Mouse (Mus musculus): ENCODE results near the gene Wrap73. TPM values are rescaled to one million over a fixed set of nuclear protein-coding genes. Genes with fewer than 3 reads are reported as not detected.

Wrap73 gene
- polyA plus RNA-seq (2011; ENCODE audit: insufficient read length, low read depth, missing spikeins): 9.9 and 13.0 TPM in 2 replicates

GRCm38 (mm10) chr4:154142211-154143040 lies at the start of gene Wrap73:
Wrap73 (plus strand) TSS chr4:154142372.
- TF ChIP-seq POLR2A (IDR thresholded peaks at IDR 0.05; ENCODE audit: low read depth, low read length) (peak; percentile 85), CTCF (IDR thresholded peaks at IDR 0.05; ENCODE audit: borderline replicate concordance, insufficient read depth, low read length) (no peak)
- peaks cover 2% of the 10 kb centered on the region; the same call in 1 of the 2 replicates for H3K4me1 ChIP-seq (ENCODE audit: control insufficient read depth, insufficient read depth, low read length)
- peak within 1 kb of the TSS; percentile 95 for H3K4me3 ChIP-seq (ENCODE audit: insufficient read depth, low read length)
- H3K27ac ChIP-seq (ENCODE audit: insufficient read depth, low read length): no peak within 1 kb of the TSS

GRCm38 (mm10) chr4:154093210-154093609 lies 49.0 kb upstream of the Wrap73 start:
- TF ChIP-seq POLR2A (IDR thresholded peaks at IDR 0.05; ENCODE audit: low read depth, low read length) (no peak), CTCF (IDR thresholded peaks at IDR 0.05; ENCODE audit: borderline replicate concordance, insufficient read depth, low read length) (peak; percentile 61; the same call in 1 of the 2 replicates)
- Histone ChIP-seq H3K4me1 (ENCODE audit: control insufficient read depth, insufficient read depth, low read length) (no peaks in the 10 kb centered on the region), H3K27ac (ENCODE audit: insufficient read depth, low read length) (no peak overlapping the region), H3K4me3 (ENCODE audit: insufficient read depth, low read length) (no peak overlapping the region)

- Histone ChIP-seq H3K4me1 (ENCODE audit: control insufficient read depth, insufficient read depth, low read length) (no peaks in the 10 kb centered on the region), H3K4me3 (ENCODE audit: insufficient read depth, low read length) (no peak overlapping the region), H3K27ac (ENCODE audit: insufficient read depth, low read length) (no peak overlapping the region)
- no peak for TF ChIP-seq POLR2A (IDR thresholded peaks at IDR 0.05; ENCODE audit: low read depth, low read length)
- no peak for TF ChIP-seq CTCF (IDR thresholded peaks at IDR 0.05; ENCODE audit: borderline replicate concordance, insufficient read depth, low read length)
These were observed 46.1 kb upstream of the Wrap73 start for GRCm38 (mm10) chr4:154096111-154096510.

GRCm38 (mm10) chr4:154099361-154099760 lies 42.8 kb upstream of the Wrap73 start:
- no peak overlapping the region for H3K4me3 ChIP-seq (ENCODE audit: insufficient read depth, low read length)
- no peak overlapping the region for H3K27ac ChIP-seq (ENCODE audit: insufficient read depth, low read length)
- no peaks in the 10 kb centered on the region for H3K4me1 ChIP-seq (ENCODE audit: control insufficient read depth, insufficient read depth, low read length)
- TF ChIP-seq POLR2A (IDR thresholded peaks at IDR 0.05; ENCODE audit: low read depth, low read length): no peak
- TF ChIP-seq CTCF (IDR thresholded peaks at IDR 0.05; ENCODE audit: borderline replicate concordance, insufficient read depth, low read length): no peak

GRCm38 (mm10) chr4:154103386-154103785 lies 38.8 kb upstream of the Wrap73 start:
- no peak overlapping the region for H3K27ac ChIP-seq (ENCODE audit: insufficient read depth, low read length)
- no peaks in the 10 kb centered on the region for H3K4me1 ChIP-seq (ENCODE audit: control insufficient read depth, insufficient read depth, low read length)
- no peak overlapping the region for H3K4me3 ChIP-seq (ENCODE audit: insufficient read depth, low read length)
- TF ChIP-seq CTCF (IDR thresholded peaks at IDR 0.05; ENCODE audit: borderline replicate concordance, insufficient read depth, low read length): no peak
- TF ChIP-seq POLR2A (IDR thresholded peaks at IDR 0.05; ENCODE audit: low read depth, low read length): no peak

GRCm38 (mm10) chr4:154103912-154104311 lies 38.3 kb upstream of the Wrap73 start:
- no peaks in the 10 kb centered on the region for H3K4me1 ChIP-seq (ENCODE audit: control insufficient read depth, insufficient read depth, low read length)
- TF ChIP-seq POLR2A (IDR thresholded peaks at IDR 0.05; ENCODE audit: low read depth, low read length) (no peak), CTCF (IDR thresholded peaks at IDR 0.05; ENCODE audit: borderline replicate concordance, insufficient read depth, low read length) (no peak)
- no peak overlapping the region for H3K4me3 ChIP-seq (ENCODE audit: insufficient read depth, low read length)
- H3K27ac ChIP-seq (ENCODE audit: insufficient read depth, low read length): no peak overlapping the region

- no peak overlapping the region for H3K4me3 ChIP-seq (ENCODE audit: insufficient read depth, low read length)
- no peaks in the 10 kb centered on the region for H3K4me1 ChIP-seq (ENCODE audit: control insufficient read depth, insufficient read depth, low read length)
- H3K27ac ChIP-seq (ENCODE audit: insufficient read depth, low read length): no peak overlapping the region
- TF ChIP-seq CTCF (IDR thresholded peaks at IDR 0.05; ENCODE audit: borderline replicate concordance, insufficient read depth, low read length) (peak; percentile 69; the same call in 1 of the 2 replicates), POLR2A (IDR thresholded peaks at IDR 0.05; ENCODE audit: low read depth, low read length) (no peak)
These were observed 36.7 kb upstream of the Wrap73 start for GRCm38 (mm10) chr4:154105381-154106001.

- no peak overlapping the region for H3K27ac ChIP-seq (ENCODE audit: insufficient read depth, low read length)
- H3K4me1 ChIP-seq (ENCODE audit: control insufficient read depth, insufficient read depth, low read length): no peaks in the 10 kb centered on the region
These were observed 35.6 kb upstream of the Wrap73 start for GRCm38 (mm10) chr4:154106497-154107061.

GRCm38 (mm10) chr4:154109216-154109849 lies 32.8 kb upstream of the Wrap73 start:
- no peak for TF ChIP-seq CTCF (IDR thresholded peaks at IDR 0.05; ENCODE audit: borderline replicate concordance, insufficient read depth, low read length)
- no peak for TF ChIP-seq POLR2A (IDR thresholded peaks at IDR 0.05; ENCODE audit: low read depth, low read length)
- no peak overlapping the region for H3K27ac ChIP-seq (ENCODE audit: insufficient read depth, low read length)
- H3K4me1 ChIP-seq (ENCODE audit: control insufficient read depth, insufficient read depth, low read length): no peaks in the 10 kb centered on the region
- no peak overlapping the region for H3K4me3 ChIP-seq (ENCODE audit: insufficient read depth, low read length)

More at GRCm38 (mm10) chr4:154106497-154107061, 35.6 kb upstream of the Wrap73 start:
- H3K4me3 ChIP-seq (ENCODE audit: insufficient read depth, low read length): no peak overlapping the region
- TF ChIP-seq CTCF (IDR thresholded peaks at IDR 0.05; ENCODE audit: borderline replicate concordance, insufficient read depth, low read length) (no peak), POLR2A (IDR thresholded peaks at IDR 0.05; ENCODE audit: low read depth, low read length) (no peak)
